Mouse (Mus musculus) stomach, postnatal 0 days (tissue): Measurements from ENCODE around the gene Clock.

Experiments
- CTCF ChIP-seq: IDR thresholded peaks from 2 replicates; pipeline ENCODE4 v1.5.1; 2016; ENCODE audit warnings: antibody characterized with exemption, low read depth, mild to moderate bottlenecking, moderate library complexity
- EP300 ChIP-seq: optimal IDR thresholded peaks from 2 replicates; pipeline ENCODE3; 2016; ENCODE audit warnings: antibody characterized with exemption

- TF ChIP-seq CTCF (no peak), EP300 (no peak)
Measured at GRCm38 (mm10) chr5:76176411-76176810, 128.2 kb downstream of the Clock start.
